Mouse (Mus musculus): ENCODE measurements around the gene Il17f. TPM values are rescaled to one million over a fixed set of nuclear protein-coding genes. Genes with fewer than 3 reads are reported as not detected.

Il17f gene
- polyA plus RNA-seq, 1 experiment from 2014 or later: not detected

Other genes with a start within 250 kb of the Il17f start
- 1.1 and 1.5 TPM in 2 replicates for gene Pkhd1, start 172.6 kb downstream of the Il17f start, polyA plus RNA-seq (2014; fragmentation: Nextera tagmentation; extraction: Ambion mirVana)
- gene Il17a, start 59.7 kb downstream of the Il17f start, polyA plus RNA-seq (2014; fragmentation: Nextera tagmentation; extraction: Ambion mirVana): not detected in 2 replicates
- 140 TPM in 2 replicates for gene Mcm3, start 29.7 kb upstream of the Il17f start, polyA plus RNA-seq (2014; fragmentation: Nextera tagmentation; extraction: Ambion mirVana)
- 14.7 and 16.9 TPM in 2 replicates for gene Paqr8, start 100.0 kb upstream of the Il17f start, polyA plus RNA-seq (2014; fragmentation: Nextera tagmentation; extraction: Ambion mirVana)
- gene Efhc1, start 161.0 kb upstream of the Il17f start, polyA plus RNA-seq (2014; fragmentation: Nextera tagmentation; extraction: Ambion mirVana): 3.4 and 3.6 TPM in 2 replicates